10 mouse cellular contexts compared by ENCODE assay signal in genomic region chr5:140542811-140543575, GRCm38 (mm10). TPM values are rescaled to one million over a fixed set of nuclear protein-coding genes. Genes with fewer than 3 reads are reported as not detected.
DNase-seq lines count a peak whose midpoint lies in the region; ATAC-seq lines count a peak whose summit lies in the region.
"Had no signal": no experiment of that assay in that cellular context is flagged by ENCODE, and none has a peak within 500 bp of the region (broad histone marks: within the 10 kb centered on the region; RNA-seq: fewer than 3 reads in every experiment).

No protein-coding gene starts in this region.

- H3K27ac ChIP-seq in forebrain, embryonic 10.5 days = peak overlapping the region; percentile 72
- no peak overlapping the region for H3K27ac ChIP-seq in forebrain, embryonic 12.5 days
- 0 out of 2 replicates have a peak overlapping the region, but pooled peaks have one; percentile 24 for H3K27ac ChIP-seq in embryonic facial prominence, embryonic 10.5 days (replicated peaks)
- H3K27ac ChIP-seq in midbrain, embryonic 16.5 days (ENCODE audit: low read length) = peak overlapping the region; percentile 45; the same call in 1 of the 2 replicates

- peaks cover under 1% of the 10 kb centered on the region; the same call in 1 of the 2 replicates for H3K9me3 ChIP-seq in forebrain, embryonic 10.5 days
- no peaks in the 10 kb centered on the region for H3K9me3 ChIP-seq in forebrain, embryonic 12.5 days
- no peaks in the 10 kb centered on the region for H3K9me3 ChIP-seq in embryonic facial prominence, embryonic 10.5 days
- H3K9me3 ChIP-seq in midbrain, embryonic 16.5 days (replicated peaks; ENCODE audit: control insufficient read depth, low read length, poor library complexity, severe bottlenecking) = no peaks in the 10 kb centered on the region

- no peak overlapping the region for H3K9ac ChIP-seq in forebrain, embryonic 12.5 days
- no peak overlapping the region for H3K9ac ChIP-seq in midbrain, embryonic 16.5 days (ENCODE audit: low read depth, low read length)

- WGBS in forebrain, embryonic 10.5 days = 84% methylated on average over 9 of the region's 9 CpGs
- 73% methylated on average over 9 of the region's 9 CpGs for whole genome bisulfite sequencing in forebrain, embryonic 12.5 days
- 82% methylated on average over 9 of the region's 9 CpGs for WGBS in embryonic facial prominence, embryonic 10.5 days
- WGBS in midbrain, embryonic 16.5 days = 64% methylated on average over 9 of the region's 9 CpGs

- DNase-seq in forebrain, embryonic 10.5 days (ENCODE audit: extremely low spot score, low spot score) = no peak
- DNase-seq in embryonic facial prominence, embryonic 10.5 days (ENCODE audit: low spot score) = no peak
- peak; percentile 86 for DNase-seq in layer of hippocampus, postnatal 10 days (ENCODE audit: low spot score in 2 of 2)
- no peak for DNase-seq in heart, postnatal 14 days
- DNase-seq in yolk sac, embryonic 10.5 days (ENCODE audit: low spot score) = no peak
- no peak for DNase-seq in adrenal gland, postnatal 4 days (ENCODE audit: low spot score in 2 of 2)
- DNase-seq: thymus, postnatal 14 days had no signal

- no peak for ATAC-seq in forebrain, embryonic 12.5 days (ENCODE audit: low FRiP score)
- peak; percentile 88 for ATAC-seq in midbrain, embryonic 16.5 days

- intact Hi-C loops in heart, postnatal 14 days (cut with DNase I) = loop anchor here (5.0 kb wide), 1 partner anchor 139 kb away; no protein-coding TSS in a partner anchor

- H3K36me3 ChIP-seq in forebrain, embryonic 10.5 days (replicated peaks) = no peaks in the 10 kb centered on the region
- H3K36me3 ChIP-seq in forebrain, embryonic 12.5 days (replicated peaks) = no peaks in the 10 kb centered on the region
- H3K36me3 ChIP-seq in embryonic facial prominence, embryonic 10.5 days (replicated peaks) = no peaks in the 10 kb centered on the region
- H3K36me3 ChIP-seq in midbrain, embryonic 16.5 days (ENCODE audit: control insufficient read depth, insufficient read depth, low read length) = no peaks in the 10 kb centered on the region

- H3K4me3 ChIP-seq in forebrain, embryonic 10.5 days = no peak overlapping the region
- H3K4me3 ChIP-seq in forebrain, embryonic 12.5 days (replicated peaks) = no peak overlapping the region
- H3K4me3 ChIP-seq in embryonic facial prominence, embryonic 10.5 days = no peak overlapping the region
- no peak overlapping the region for H3K4me3 ChIP-seq in midbrain, embryonic 16.5 days (ENCODE audit: low read depth, low read length)

- H3K4me2 ChIP-seq in forebrain, embryonic 12.5 days = no peak overlapping the region
- H3K4me2 ChIP-seq in midbrain, embryonic 16.5 days (ENCODE audit: low read length) = no peak overlapping the region

- H3K4me1 ChIP-seq in forebrain, embryonic 10.5 days = peaks cover 19% of the 10 kb centered on the region; the same call in 1 of the 2 replicates
- peaks cover 8% of the 10 kb centered on the region for H3K4me1 ChIP-seq in forebrain, embryonic 12.5 days
- peaks cover 9% of the 10 kb centered on the region for H3K4me1 ChIP-seq in embryonic facial prominence, embryonic 10.5 days
- H3K4me1 ChIP-seq in midbrain, embryonic 16.5 days (ENCODE audit: control insufficient read depth, insufficient read depth, low read length) = peaks cover 2% of the 10 kb centered on the region; the same call in 1 of the 2 replicates

- no peaks in the 10 kb centered on the region for H3K27me3 ChIP-seq in forebrain, embryonic 10.5 days (ENCODE audit: poor library complexity, severe bottlenecking)
- H3K27me3 ChIP-seq in forebrain, embryonic 12.5 days = no peaks in the 10 kb centered on the region
- 0 out of 2 replicates have a peak, but pooled peaks cover 3% of the 10 kb centered on the region for H3K27me3 ChIP-seq in embryonic facial prominence, embryonic 10.5 days (replicated peaks; ENCODE audit: low read depth, poor library complexity, severe bottlenecking)
- no peaks in the 10 kb centered on the region for H3K27me3 ChIP-seq in midbrain, embryonic 16.5 days (ENCODE audit: control insufficient read depth, insufficient read depth, low read depth, low read length)

RNA-seq across cellular contexts. Expression of gene Grifin, which starts 21.9 kb away (rescaled TPM):
- not detected in 2 replicates for polyA plus RNA-seq in forebrain, embryonic 10.5 days (2016; fragmentation: Nextera tagmentation; extraction: Ambion mirVana)
- not detected in 2 replicates for polyA plus RNA-seq in forebrain, embryonic 12.5 days (2016; fragmentation: Nextera tagmentation; extraction: Ambion mirVana)
- polyA plus RNA-seq in embryonic facial prominence, embryonic 10.5 days (2016; fragmentation: Nextera tagmentation; extraction: Ambion mirVana) = not detected in 2 replicates
- not detected for total RNA-seq in layer of hippocampus, postnatal 10 days (2021)
- 0.43 TPM in 1 of 2 replicates, not detected in the other for polyA plus RNA-seq in midbrain, embryonic 16.5 days (2015; fragmentation: Nextera tagmentation; extraction: Ambion mirVana)
- not detected for total RNA-seq in heart, postnatal 14 days (2021)
- total RNA-seq in adrenal gland, postnatal 4 days (2021) = not detected
- polyA plus RNA-seq: large intestine, adult 2 months had no signal

RNA-seq across cellular contexts. Expression of gene Chst12, which starts 37.6 kb away (rescaled TPM):
- 14.0 and 15.1 TPM in 2 replicates for polyA plus RNA-seq in forebrain, embryonic 10.5 days (2016; fragmentation: Nextera tagmentation; extraction: Ambion mirVana)
- 9.7 and 11.1 TPM in 2 replicates for polyA plus RNA-seq in forebrain, embryonic 12.5 days (2016; fragmentation: Nextera tagmentation; extraction: Ambion mirVana)
- 15.7 and 16.8 TPM in 2 replicates for polyA plus RNA-seq in embryonic facial prominence, embryonic 10.5 days (2016; fragmentation: Nextera tagmentation; extraction: Ambion mirVana)
- total RNA-seq in layer of hippocampus, postnatal 10 days (2021) = 10 to 100 TPM; 17.8 to 21.3 TPM
- polyA plus RNA-seq in midbrain, embryonic 16.5 days (2015; fragmentation: Nextera tagmentation; extraction: Ambion mirVana) = 25.5 and 30.6 TPM in 2 replicates
- total RNA-seq in heart, postnatal 14 days (2021) = 1 to 10 TPM; 6.7 to 6.8 TPM
- total RNA-seq in adrenal gland, postnatal 4 days (2021) = 10 to 100 TPM; 11.0 to 11.8 TPM

Comparison
In these comparisons a context has a peak if more than half of its experiments do, and no peak if none do; other contexts are left out.
1. DNase-seq: peak in layer of hippocampus, postnatal 10 days (2 of 2); none in forebrain, embryonic 10.5 days (single experiment), embryonic facial prominence, embryonic 10.5 days (single experiment), heart, postnatal 14 days (0 of 2), yolk sac, embryonic 10.5 days (single experiment) and adrenal gland, postnatal 4 days (0 of 2).